Mouse (Mus musculus): ENCODE measurements around the gene Eif3a.

Gene Eif3a

DNA sequence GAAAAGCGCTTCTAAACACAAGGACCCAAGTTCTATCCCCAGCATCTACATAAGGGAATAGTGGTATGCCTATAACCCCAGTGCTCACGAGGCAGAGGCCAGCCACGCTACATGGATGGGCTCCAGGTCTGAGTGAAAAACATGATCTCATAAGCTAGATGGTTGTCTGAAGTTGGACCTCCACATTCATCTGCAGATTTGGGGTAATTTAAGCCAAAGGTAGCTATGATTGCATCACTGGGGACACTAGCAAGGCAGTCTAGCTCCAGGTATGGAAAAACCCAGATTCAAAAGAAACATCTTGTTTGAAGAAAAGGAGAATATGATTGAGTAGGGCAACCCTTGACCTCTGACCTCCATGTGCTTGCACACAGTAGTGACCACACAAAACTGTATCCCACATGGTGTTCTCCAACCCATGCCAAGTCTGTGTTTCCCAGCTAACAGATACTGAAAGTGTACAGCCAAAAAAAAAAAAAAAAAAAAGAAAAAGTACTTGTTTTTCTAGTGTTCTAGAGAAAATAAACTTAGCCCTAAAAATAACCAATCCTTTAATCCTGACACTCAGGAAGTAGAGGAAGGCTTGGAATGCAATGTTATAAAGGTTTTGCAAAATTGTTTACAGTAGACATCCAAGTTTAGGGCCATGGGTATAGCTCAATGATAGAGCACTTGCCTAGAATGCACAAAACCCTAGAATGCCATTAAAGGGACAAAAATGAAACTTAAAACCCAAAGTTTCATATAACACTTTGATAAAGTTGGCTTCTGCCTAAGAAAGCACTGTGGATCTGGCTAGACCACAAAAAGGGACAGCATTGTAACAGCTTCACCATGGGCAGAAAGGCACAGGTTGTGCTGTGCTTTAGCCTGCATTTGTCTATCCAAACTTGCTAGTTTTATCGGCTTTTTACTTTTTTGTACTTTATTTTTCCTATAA, 31.3 kb downstream of the Eif3a start:
- DNase-seq (ENCODE audit: low read depth, low spot score), result no peak

- DNase-seq (ENCODE audit: low read depth, low spot score), result no peak
Observed at GRCm38 (mm10) chr19:60757099-60757785, 33.2 kb downstream of the Eif3a start.

GRCm38 (mm10) chr19:60756192-60757098, 34.0 kb downstream of the Eif3a start:
- DNase-seq (ENCODE audit: low read depth, low spot score), result no peak

- peak; percentile 64 for DNase-seq (ENCODE audit: low read depth, low spot score)
Observed at GRCm38 (mm10) chr19:60755438-60756191, 34.8 kb downstream of the Eif3a start, which contains the start of gene Nanos1. Nanos1 (plus strand) TSS chr19:60755987.

- DNase-seq (ENCODE audit: low read depth, low spot score), result no peak
Observed at GRCm38 (mm10) chr19:60747801-60748200, 42.7 kb downstream of the Eif3a start.

DNA sequence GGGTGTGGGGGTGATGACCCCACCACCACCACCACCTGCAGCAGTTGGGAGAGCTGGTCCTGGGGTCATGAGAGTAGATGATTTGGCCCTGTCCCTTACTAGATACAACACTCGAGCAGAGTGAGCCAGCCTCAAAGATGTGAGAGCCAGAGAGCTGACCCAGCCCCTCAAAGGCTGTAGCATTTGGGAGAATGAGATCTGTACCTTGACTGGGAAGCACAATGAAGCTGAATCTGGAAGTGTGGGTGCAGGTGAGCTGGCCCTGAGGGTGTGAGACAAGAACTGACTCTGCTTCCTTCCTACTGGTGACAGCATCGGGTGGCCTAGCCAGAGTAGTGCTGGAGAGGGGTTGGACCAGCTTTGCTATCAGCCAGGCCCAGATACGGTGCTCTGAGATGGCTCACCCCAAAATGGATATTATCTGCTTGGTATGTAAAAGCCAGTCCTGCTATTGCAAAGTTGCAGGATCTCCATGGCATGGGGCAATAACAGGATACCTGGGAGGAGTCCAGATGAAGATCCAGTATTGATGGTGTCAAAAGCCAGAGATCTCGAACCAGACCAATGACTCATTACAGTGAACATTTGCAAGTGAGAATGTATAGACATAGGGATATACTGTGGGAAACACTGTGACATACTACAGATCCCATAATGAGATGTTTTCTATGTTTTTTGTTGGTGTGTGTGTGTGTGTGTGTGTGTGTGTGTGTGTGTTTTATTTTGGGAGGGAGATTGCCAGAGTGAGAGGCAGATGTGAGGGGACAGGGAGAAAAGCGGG, 46.5 kb downstream of the Eif3a start:
- DNase-seq (ENCODE audit: low read depth, low spot score), result no peak

- DNase-seq (ENCODE audit: low read depth, low spot score), result no peak
Observed at GRCm38 (mm10) chr19:60740560-60740959, 49.9 kb downstream of the Eif3a start.

DNA sequence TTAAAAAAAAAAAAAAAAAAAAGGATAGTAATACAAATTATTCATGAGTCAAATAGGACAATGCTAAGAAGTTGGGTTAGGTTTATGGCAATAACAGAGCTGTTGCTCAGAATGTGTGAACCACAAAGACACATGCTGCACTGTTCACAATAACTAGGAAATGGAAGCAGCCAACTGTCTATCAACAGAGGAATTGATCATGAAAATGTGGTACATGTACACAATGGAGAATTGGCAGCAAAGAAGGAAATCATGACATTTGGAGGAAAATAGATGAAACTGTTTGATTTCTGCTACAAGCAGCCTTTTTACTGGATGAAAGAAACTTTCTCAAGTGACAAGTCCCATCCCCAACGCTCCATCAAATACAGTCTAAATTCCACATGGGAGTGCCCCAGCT, 58.5 kb downstream of the Eif3a start:
- no peak for DNase-seq (ENCODE audit: low read depth, low spot score)

DNA sequence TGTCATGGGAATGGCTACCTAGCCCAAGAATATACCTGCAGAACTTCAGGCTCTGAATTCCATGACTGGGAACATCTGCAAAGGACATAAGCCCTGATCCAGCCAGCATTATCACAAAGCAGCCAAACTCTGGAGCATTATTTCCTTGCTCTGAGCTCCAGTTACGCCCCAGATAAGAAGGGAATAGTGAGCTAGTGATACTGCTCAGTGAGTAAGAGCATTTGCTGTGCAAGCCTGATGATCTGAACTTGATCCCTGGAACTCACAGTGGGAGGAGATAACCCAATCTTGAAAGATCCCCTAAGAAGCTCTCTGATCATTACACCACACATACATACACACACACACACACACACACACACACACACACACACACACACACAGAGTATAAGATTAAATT, 59.2 kb downstream of the Eif3a start:
- no peak for DNase-seq (ENCODE audit: low read depth, low spot score)

- peak; percentile 16 for DNase-seq (ENCODE audit: low read depth, low spot score)
Observed at GRCm38 (mm10) chr19:60730281-60730852, 60.1 kb downstream of the Eif3a start.

- no peak for DNase-seq (ENCODE audit: low read depth, low spot score)
Observed at GRCm38 (mm10) chr19:60716381-60716780, 74.1 kb downstream of the Eif3a start.

DNA sequence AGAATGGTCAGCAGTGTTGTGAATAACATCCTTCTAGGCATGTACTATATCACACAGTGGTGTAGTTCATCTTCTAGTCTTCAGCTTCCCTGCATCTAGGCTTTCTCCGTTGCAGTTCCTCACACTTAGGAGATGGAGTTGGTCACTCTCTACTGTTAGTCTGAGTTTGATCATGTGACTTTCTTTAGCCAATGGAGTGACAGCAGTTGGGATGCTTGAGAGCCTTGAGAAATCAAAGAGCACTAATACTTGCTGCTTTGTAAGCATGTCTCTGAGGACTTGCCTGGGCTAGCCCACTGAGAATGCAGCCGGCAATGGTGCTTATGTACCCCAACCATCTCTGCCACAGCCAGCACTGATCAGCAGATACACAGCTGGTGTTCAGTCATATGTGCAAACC, 77.9 kb downstream of the Eif3a start:
- DNase-seq (ENCODE audit: low read depth, low spot score), result no peak
